In the genomic region with DNA sequence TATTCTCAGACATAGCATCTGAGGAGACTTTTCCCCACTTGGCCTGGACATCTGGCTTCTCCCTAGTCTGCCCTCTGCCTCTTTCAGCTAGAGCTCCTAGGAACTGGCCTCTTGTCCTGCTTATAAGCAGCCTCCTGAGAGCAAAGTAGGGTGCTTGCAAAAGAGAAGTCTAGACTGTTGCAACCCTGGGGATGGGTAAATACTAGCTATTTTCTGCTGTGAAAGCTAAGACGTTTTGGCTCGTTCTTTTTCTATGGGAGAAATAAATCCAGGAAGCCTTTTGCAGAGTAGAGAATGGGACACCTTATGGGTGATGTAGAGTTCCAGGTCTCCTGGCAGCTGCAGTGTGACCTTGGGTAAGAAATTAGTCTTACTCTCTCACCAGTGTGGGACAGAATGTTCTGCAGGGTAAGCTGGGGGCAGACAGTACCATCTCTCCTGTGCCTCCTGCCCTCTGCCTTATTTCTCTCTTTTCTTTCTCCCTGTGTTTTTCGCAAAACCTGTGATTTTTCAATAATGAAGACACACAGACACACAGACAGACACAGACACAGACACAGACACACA, we compare ENCODE assay signal across 24 mouse cellular contexts. TPM values are rescaled to one million over a fixed set of nuclear protein-coding genes. Genes with fewer than 3 reads are reported as not detected.
DNase-seq lines count a peak whose midpoint lies in the region; ATAC-seq and TF ChIP-seq lines count a peak whose summit lies in the region.
"Had no signal": no experiment of that assay in that cellular context is flagged by ENCODE, and none has a peak within 500 bp of the region (broad histone marks: within the 10 kb centered on the region; RNA-seq: fewer than 3 reads in every experiment).

No protein-coding gene starts in this region.

- peaks cover 29% of the 10 kb centered on the region for H3K4me1 ChIP-seq in heart, embryonic 10.5 days
- peaks cover 3% of the 10 kb centered on the region for H3K4me1 ChIP-seq in lung, adult 2 months (ENCODE audit: control insufficient read depth, insufficient read depth, low read length)
- H3K4me1 ChIP-seq in lung, postnatal 0 days (ENCODE audit: insufficient read depth, low read depth, low read length): peaks cover 3% of the 10 kb centered on the region; the same call in 1 of the 2 replicates
- H3K4me1 ChIP-seq: neural tube, embryonic 15.5 days had no signal

- H3K9ac ChIP-seq in lung, postnatal 0 days (replicated peaks; ENCODE audit: low read depth): no peak overlapping the region
- H3K9ac ChIP-seq: forebrain, embryonic 13.5 days; heart, embryonic 12.5 days; neural tube, embryonic 15.5 days; stomach, embryonic 15.5 days had no signal

- intact Hi-C loops in gastrocnemius, adult 2 months (cut with DNase I): no loop called here

- 79% methylated on average over 3 of the region's 3 CpGs for WGBS in heart, embryonic 10.5 days
- WGBS in lung, adult 2 months: 66% methylated on average over 3 of the region's 3 CpGs
- 54% methylated on average over 3 of the region's 3 CpGs for WGBS in lung, postnatal 0 days

- no peaks in the 10 kb centered on the region for H3K36me3 ChIP-seq in heart, embryonic 10.5 days
- H3K36me3 ChIP-seq in lung, postnatal 0 days (ENCODE audit: insufficient read depth, low read length): no peaks in the 10 kb centered on the region
- H3K36me3 ChIP-seq: G1E; heart, embryonic 12.5 days; hindbrain, embryonic 10.5 days; midbrain, embryonic 10.5 days; neural tube, embryonic 15.5 days; stomach, embryonic 15.5 days had no signal

- no peaks in the 10 kb centered on the region for H3K9me3 ChIP-seq in heart, embryonic 10.5 days
- H3K9me3 ChIP-seq in lung, postnatal 0 days (ENCODE audit: low read length): no peaks in the 10 kb centered on the region
- H3K9me3 ChIP-seq: forebrain, embryonic 13.5 days; G1E; heart, embryonic 12.5 days; hindbrain, embryonic 10.5 days; midbrain, embryonic 10.5 days; neural tube, embryonic 15.5 days; stomach, embryonic 15.5 days had no signal

- no peaks in the 10 kb centered on the region for H3K27me3 ChIP-seq in heart, embryonic 10.5 days (ENCODE audit: insufficient read depth, poor library complexity, severe bottlenecking)
- H3K27me3 ChIP-seq in lung, postnatal 0 days (replicated peaks; ENCODE audit: insufficient read depth, low read length): no peaks in the 10 kb centered on the region
- H3K27me3 ChIP-seq: CH12.LX; forebrain, embryonic 13.5 days; heart, embryonic 12.5 days; neural tube, embryonic 15.5 days; Patski; stomach, embryonic 15.5 days had no signal

- TF ChIP-seq EP300 in lung, postnatal 0 days (IDR thresholded peaks at IDR 0.05): no peak

- no peak for TF ChIP-seq CTCF in lung, adult 2 months (IDR thresholded peaks at IDR 0.05; ENCODE audit: insufficient read depth, low read length)
- TF ChIP-seq CTCF in lung, postnatal 0 days (IDR thresholded peaks at IDR 0.05): no peak
- TF ChIP-seq CTCF in gastrocnemius, adult 2 months (IDR thresholded peaks at IDR 0.05): no peak

- TF ChIP-seq POLR2A in lung, adult 2 months (IDR thresholded peaks at IDR 0.05; ENCODE audit: borderline replicate concordance, extremely low read depth, low read depth, low read length): no peak

- H3K27ac ChIP-seq in heart, embryonic 10.5 days: 0 out of 2 replicates have a peak overlapping the region, but pooled peaks have one; percentile 17
- peak overlapping the region; percentile 58; the same call in 1 of the 2 replicates for H3K27ac ChIP-seq in lung, postnatal 0 days (ENCODE audit: low read length)
- H3K27ac ChIP-seq in gastrocnemius, adult 2 months: no peak overlapping the region
- H3K27ac ChIP-seq: forebrain, embryonic 13.5 days; hindbrain, embryonic 10.5 days; hindbrain, postnatal 0 days; midbrain, embryonic 10.5 days; neural tube, embryonic 15.5 days; stomach, embryonic 15.5 days had no signal

- H3K4me3 ChIP-seq in heart, embryonic 10.5 days: no peak overlapping the region
- H3K4me3 ChIP-seq in lung, adult 2 months (replicated peaks; ENCODE audit: extremely low read depth, low read depth, low read length): no peak overlapping the region
- no peak overlapping the region for H3K4me3 ChIP-seq in lung, postnatal 0 days (ENCODE audit: low read depth, low read length)
- H3K4me3 ChIP-seq in gastrocnemius, adult 2 months: no peak overlapping the region
- H3K4me3 ChIP-seq: forebrain, embryonic 13.5 days; heart, embryonic 12.5 days; hindbrain, embryonic 10.5 days; midbrain, embryonic 10.5 days; neural tube, embryonic 15.5 days; stomach, embryonic 15.5 days had no signal

- H3K4me2 ChIP-seq in lung, postnatal 0 days (replicated peaks; ENCODE audit: low read depth, low read length): no peak overlapping the region
- H3K4me2 ChIP-seq: forebrain, embryonic 13.5 days; heart, embryonic 12.5 days; neural tube, embryonic 15.5 days; stomach, embryonic 15.5 days had no signal

- DNase-seq in heart, embryonic 10.5 days (ENCODE audit: low spot score): no peak
- no peak for DNase-seq in heart, adult 11 months
- peak; percentile 31 to 54 for DNase-seq in lung, adult 18-20 months
- no peak for DNase-seq in lung, adult 2 months
- DNase-seq in lung, postnatal 0 days (ENCODE audit: low spot score): peak; percentile 87
- DNase-seq in gastrocnemius, adult 2 months: no peak
- no peak for DNase-seq in cerebellum, postnatal 14 days
- DNase-seq: cerebellum, adult 18-20 months; heart, postnatal 10 days; layer of hippocampus, adult 9-11 months; right cerebral cortex, adult 18-20 months; thymus, postnatal 25 days had no signal

- ATAC-seq in lung, postnatal 0 days: peak; percentile 85
- peak; percentile 44; the same call in 1 of the 2 replicates for ATAC-seq in megakaryocyte progenitor cell, adult 5-6 weeks (replicated peaks; ENCODE audit: poor library complexity)
- ATAC-seq: forebrain, embryonic 13.5 days; hindbrain, postnatal 0 days; intestine, embryonic 16.5 days; Patski had no signal

RNA-seq across cellular contexts. Expression of gene G0s2, which starts 37.6 kb away (rescaled TPM):
- 36.1 and 44.0 TPM in 2 replicates for polyA plus RNA-seq in heart, embryonic 10.5 days (2016; fragmentation: Nextera tagmentation; extraction: Ambion mirVana)
- polyA plus RNA-seq in lung, adult 2 months (2012; rRNA removed): 180 and 265 TPM in 2 replicates
- polyA plus RNA-seq in lung, postnatal 0 days (2015; fragmentation: Nextera tagmentation; extraction: Ambion mirVana): 185 and 216 TPM in 2 replicates
- 9.3 and 11.9 TPM in 2 replicates for total RNA-seq in megakaryocyte progenitor cell, adult 5-6 weeks (2015)
- total RNA-seq in megakaryocyte progenitor cell, adult 5-6 weeks (2017): 14.2 and 27.8 TPM in 2 replicates
- total RNA-seq in gastrocnemius, adult 2 months (2021): 10 to 100 TPM; 18.7 to 29.3 TPM
- total RNA-seq: CH12.LX, G1E had no signal
- polyA plus RNA-seq: G1E, Patski had no signal

RNA-seq across cellular contexts. Expression of gene Hsd11b1, which starts 46.7 kb away (rescaled TPM):
- polyA plus RNA-seq in heart, embryonic 10.5 days (2016; fragmentation: Nextera tagmentation; extraction: Ambion mirVana): 1.0 and 2.2 TPM in 2 replicates
- 211 and 245 TPM in 2 replicates for polyA plus RNA-seq in lung, adult 2 months (2012; rRNA removed)
- polyA plus RNA-seq in lung, postnatal 0 days (2015; fragmentation: Nextera tagmentation; extraction: Ambion mirVana): 184 and 200 TPM in 2 replicates
- total RNA-seq in megakaryocyte progenitor cell, adult 5-6 weeks (2015): 74.0 and 84.4 TPM in 2 replicates
- 34.5 and 39.9 TPM in 2 replicates for total RNA-seq in megakaryocyte progenitor cell, adult 5-6 weeks (2017)
- 1 to 10 TPM; 5.8 to 7.0 TPM for total RNA-seq in gastrocnemius, adult 2 months (2021)
- polyA plus RNA-seq: G1E; hindbrain, embryonic 10.5 days had no signal

RNA-seq across cellular contexts. Expression of gene Camk1g, which starts 59.5 kb away (rescaled TPM):
- 7.2 and 8.3 TPM in 2 replicates for polyA plus RNA-seq in heart, embryonic 10.5 days (2016; fragmentation: Nextera tagmentation; extraction: Ambion mirVana)
- 0.15 and 0.26 TPM in 2 replicates for polyA plus RNA-seq in lung, adult 2 months (2012; rRNA removed)
- 14.4 and 15.9 TPM in 2 replicates for polyA plus RNA-seq in lung, postnatal 0 days (2015; fragmentation: Nextera tagmentation; extraction: Ambion mirVana)
- not detected in 2 replicates for total RNA-seq in megakaryocyte progenitor cell, adult 5-6 weeks (2015)
- not detected in 2 replicates for total RNA-seq in megakaryocyte progenitor cell, adult 5-6 weeks (2017)
- under 1 TPM in 1 of 2 experiments, not detected in 1; 0.22 TPM for total RNA-seq in gastrocnemius, adult 2 months (2021)
- total RNA-seq: CH12.LX, G1E had no signal
- polyA plus RNA-seq: G1E had no signal

Comparison
In these comparisons a context has a peak if more than half of its experiments do, and no peak if none do; other contexts are left out.
1. DNase-seq: peak in lung, adult 18-20 months (2 of 2) and lung, postnatal 0 days (single experiment); none in heart, embryonic 10.5 days (single experiment), heart, adult 11 months (single experiment), lung, adult 2 months (single experiment), gastrocnemius, adult 2 months (single experiment) and cerebellum, postnatal 14 days (0 of 2).
2. RNA of gene Hsd11b1, which starts 46.7 kb away (polyA plus RNA-seq): 211 to 245 TPM in lung, adult 2 months and 184 to 200 TPM in lung, postnatal 0 days; 1.0 to 2.2 TPM in heart, embryonic 10.5 days; every median in the first group is over 10 times any median in the second.